20 mouse cellular contexts compared by ENCODE assay signal in the genomic region with DNA sequence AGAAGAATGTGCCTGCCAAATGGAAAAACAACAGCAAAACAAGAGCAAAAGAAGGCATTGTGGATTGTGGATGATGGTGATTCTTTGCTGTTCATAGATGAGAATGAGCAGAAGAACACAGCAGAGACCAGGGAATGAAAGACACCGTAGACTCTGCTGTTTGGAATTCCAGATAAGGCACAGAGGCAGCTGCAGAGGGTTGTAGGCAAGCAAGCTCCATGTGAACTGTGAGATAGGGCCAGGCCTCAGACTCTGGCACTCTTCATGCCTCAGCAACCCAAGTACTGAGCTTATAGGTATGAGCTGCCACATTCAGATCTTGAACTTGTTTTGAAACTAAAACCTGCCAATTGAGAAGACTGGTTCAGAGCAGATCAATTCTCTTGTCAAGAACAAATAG.
DNase-seq lines count a peak whose midpoint lies in the region; ATAC-seq and TF ChIP-seq lines count a peak whose summit lies in the region.
"Had no signal": no experiment of that assay in that cellular context is flagged by ENCODE, and none has a peak within 500 bp of the region (broad histone marks: within the 10 kb centered on the region; RNA-seq: fewer than 3 reads in every experiment).

No protein-coding gene starts in this region.

- no peaks in the 10 kb centered on the region for H3K27me3 ChIP-seq in G1E (ENCODE audit: insufficient read depth, low read length)
- no peaks in the 10 kb centered on the region for H3K27me3 ChIP-seq in liver, embryonic 15.5 days
- H3K27me3 ChIP-seq: embryonic facial prominence, embryonic 12.5 days; forebrain, embryonic 15.5 days had no signal

- H3K4me1 ChIP-seq in G1E (ENCODE audit: insufficient read depth, low read depth, low read length): no peaks in the 10 kb centered on the region
- H3K4me1 ChIP-seq in liver, embryonic 15.5 days (replicated peaks): peaks cover 25% of the 10 kb centered on the region
- H3K4me1 ChIP-seq: forebrain, embryonic 15.5 days; hindbrain, embryonic 10.5 days had no signal

- H3K9me3 ChIP-seq in G1E (replicated peaks): no peaks in the 10 kb centered on the region
- H3K9me3 ChIP-seq in liver, embryonic 15.5 days (replicated peaks): no peaks in the 10 kb centered on the region
- H3K9me3 ChIP-seq: embryonic facial prominence, embryonic 12.5 days; forebrain, embryonic 15.5 days; limb, embryonic 10.5 days had no signal

- H3K27ac ChIP-seq in liver, embryonic 15.5 days (replicated peaks): peak overlapping the region; percentile 39
- H3K27ac ChIP-seq: embryonic facial prominence, embryonic 12.5 days; forebrain, embryonic 15.5 days; hindbrain, embryonic 10.5 days; left cerebral cortex, adult 2 months; limb, embryonic 10.5 days had no signal

- H3K4me3 ChIP-seq in G1E (ENCODE audit: low read depth, low read length): no peak overlapping the region
- H3K4me3 ChIP-seq in liver, embryonic 15.5 days (replicated peaks): no peak overlapping the region
- H3K4me3 ChIP-seq: embryonic facial prominence, embryonic 12.5 days; forebrain, embryonic 15.5 days; hindbrain, embryonic 10.5 days; left cerebral cortex, adult 2 months; limb, embryonic 10.5 days had no signal

- 18% methylated on average over 1 of the region's 1 CpGs for WGBS in liver, embryonic 15.5 days (ENCODE audit: insufficient replicate concordance)

- TF ChIP-seq CTCF in G1E (IDR thresholded peaks at IDR 0.05; ENCODE audit: low read depth, low read length): no peak

- H3K4me2 ChIP-seq in liver, embryonic 15.5 days: peak overlapping the region; percentile 18; the same call in 1 of the 2 replicates
- H3K4me2 ChIP-seq: embryonic facial prominence, embryonic 12.5 days; forebrain, embryonic 15.5 days had no signal

- H3K9ac ChIP-seq in liver, embryonic 15.5 days: no peak overlapping the region
- H3K9ac ChIP-seq: embryonic facial prominence, embryonic 12.5 days; forebrain, embryonic 15.5 days had no signal

- peak; percentile 33 for DNase-seq in A20 (ENCODE audit: low read depth, low spot score)
- no peak for DNase-seq in G1E (ENCODE audit: low spot score)
- no peak for DNase-seq in layer of hippocampus, adult 9-11 months
- no peak for DNase-seq in kidney, adult 18-20 months
- DNase-seq: adrenal gland, postnatal 25 days; cerebellum, adult 2 months; kidney, adult 8-10 months; kidney, postnatal 36 days; lung, adult 18-20 months; retina, postnatal 1 day; right cerebral cortex, postnatal 4 days; thymus, postnatal 25 days had no signal

- ATAC-seq in G1E (ENCODE audit: extremely low read depth, insufficient number of reproducible peaks, low FRiP score, poor library complexity, severe bottlenecking): peak; percentile 28; the same call in 1 of the 2 replicates
- ATAC-seq in erythroblast, adult 5-6 weeks (replicated peaks; ENCODE audit: low FRiP score, poor library complexity, severe bottlenecking): peak; percentile 97
- ATAC-seq in liver, embryonic 15.5 days (ENCODE audit: insufficient read depth): peak; percentile 95
- no peak for ATAC-seq in granulocyte monocyte progenitor cell, adult 5-6 weeks (replicated peaks; ENCODE audit: poor library complexity, severe bottlenecking)
- ATAC-seq: forebrain, embryonic 15.5 days had no signal

- no peaks in the 10 kb centered on the region for H3K36me3 ChIP-seq in G1E (replicated peaks)
- H3K36me3 ChIP-seq in liver, embryonic 15.5 days (replicated peaks): no peaks in the 10 kb centered on the region
- H3K36me3 ChIP-seq: embryonic facial prominence, embryonic 12.5 days; forebrain, embryonic 15.5 days; hindbrain, embryonic 10.5 days; limb, embryonic 10.5 days had no signal
